Mouse (Mus musculus) liver, embryonic 12.5 days (tissue): Measurements from ENCODE around the gene Zdbf2. TPM values are rescaled to one million over a fixed set of nuclear protein-coding genes. Genes with fewer than 3 reads are reported as not detected.

Experiments used
- ATAC-seq: fragments of 200-750 bp; cut with Nextera tagmentation; 2 replicates; pipeline ENCODE4 v1.8.0; 2017; ENCODE audit warnings: moderate number of reproducible peaks, mild to moderate bottlenecking, moderate library complexity
- H3K27ac ChIP-seq: fragments of 300-500 bp; sonication (generic); 2 replicates; pipeline ENCODE4 v1.5.1; 2016; ENCODE audit warnings: mild to moderate bottlenecking
- H3K27me3 ChIP-seq: fragments of 300-500 bp; sonication (generic); replicated peaks from 2 replicates; pipeline ENCODE4 v1.6.1; 2016; ENCODE audit warnings: mild to moderate bottlenecking, moderate library complexity
- H3K36me3 ChIP-seq: fragments of 300-500 bp; sonication (generic); 2 replicates; pipeline ENCODE4 v1.6.1; 2016; ENCODE audit warnings: mild to moderate bottlenecking, moderate library complexity
- H3K4me1 ChIP-seq: fragments of 300-500 bp; sonication (generic); 2 replicates; pipeline ENCODE4 v1.6.1; 2016
- H3K4me2 ChIP-seq: fragments of 300-500 bp; sonication (generic); 2 replicates; pipeline ENCODE4 v1.6.1; 2016; ENCODE audit warnings: mild to moderate bottlenecking, moderate library complexity
- H3K4me3 ChIP-seq: fragments of 300-500 bp; sonication (generic); 2 replicates; pipeline ENCODE4 v1.5.1; 2016; ENCODE audit warnings: mild to moderate bottlenecking, moderate library complexity
- H3K9ac ChIP-seq: fragments of 300-500 bp; sonication (generic); 2 replicates; pipeline ENCODE4 v1.6.1; 2016; ENCODE audit warnings: mild to moderate bottlenecking, moderate library complexity
- H3K9me3 ChIP-seq: fragments of 300-500 bp; sonication (generic); replicated peaks from 2 replicates; pipeline ENCODE4 v1.6.1; 2016; ENCODE audit warnings: mild to moderate bottlenecking, moderate library complexity
- WGBS: fragments of 180-500 bp; shearing (Covaris S2); methylation state at CpG from one replicate; pipeline ENCODE4 v1.1.7; 2016; ENCODE audit not compliant: insufficient replicate concordance; 5-methylcytosine and 5-hydroxymethylcytosine counted together
- polyA plus RNA-seq: library from polyadenylated mRNA; unstranded; fragments of >200 nt; fragmentation: Nextera tagmentation; extraction: Ambion mirVana; gene quantifications from 2 replicates; pipeline ENCODE4 v1.2.1, GENCODE M21; 2016

Zdbf2 gene
- 1.6 and 1.7 TPM in 2 replicates for polyA plus RNA-seq

DNA sequence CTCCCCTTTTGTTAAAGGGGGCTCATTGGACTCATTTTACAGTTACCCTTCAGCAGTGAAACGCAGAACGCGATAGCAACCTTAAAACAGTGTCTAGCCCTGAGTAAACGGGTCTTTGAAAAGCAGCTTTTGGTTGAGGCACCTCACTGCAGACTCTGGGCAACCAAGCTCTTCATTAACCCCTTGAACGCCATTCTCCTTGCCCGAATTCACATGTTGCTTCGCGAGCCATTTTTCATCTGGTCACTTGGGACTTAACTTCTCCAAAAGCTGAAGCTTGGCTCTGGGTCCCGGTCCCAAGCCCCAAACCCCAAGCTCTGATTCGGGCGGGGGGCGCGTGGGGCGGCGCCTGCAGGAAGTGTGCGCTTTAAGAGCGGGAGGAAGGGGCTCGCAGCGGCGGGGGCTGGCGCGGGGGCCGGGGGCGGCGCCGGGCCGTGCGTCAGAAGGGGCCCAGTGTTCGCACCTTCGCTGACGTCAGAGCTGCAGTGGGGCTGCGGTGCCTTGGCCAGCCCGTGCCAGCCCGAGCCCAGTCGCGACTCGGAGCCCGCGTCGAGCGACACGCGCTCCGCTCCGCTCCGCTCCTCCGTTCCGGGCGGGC lies at the start of gene Zdbf2:
TSS of gene Zdbf2 (plus strand) at position 525 of the 598 bp plus-strand sequence.
- Histone ChIP-seq H3K27me3 (peaks cover 88% of the 10 kb centered on the region), H3K27ac (no peak within 1 kb of the TSS; the same call in 1 of the 2 replicates), H3K9ac (peak within 1 kb of the TSS; percentile 35)

DNA sequence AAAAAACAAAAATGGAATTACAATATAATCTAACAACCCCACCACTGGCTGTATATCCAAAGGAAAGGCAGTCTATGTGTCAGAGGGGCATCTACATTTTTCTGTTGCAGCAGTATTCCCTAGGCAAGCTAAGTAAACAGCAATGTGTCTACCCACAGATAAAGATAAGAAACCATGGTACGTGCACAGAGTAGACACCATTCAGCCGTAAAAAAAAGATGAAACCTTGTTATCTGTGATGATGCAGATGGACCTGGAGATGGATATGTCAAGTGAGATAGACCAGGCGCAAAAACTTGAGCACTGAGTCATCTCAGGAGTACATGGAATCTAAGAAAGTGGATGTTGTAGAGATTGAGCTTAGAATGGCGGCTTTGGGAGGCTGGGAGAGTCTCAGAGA lies 48.1 kb upstream of the Zdbf2 start:
- 17% methylated on average over 4 of the region's 4 CpGs for WGBS
- peaks cover 6% of the 10 kb centered on the region; the same call in 1 of the 2 replicates for H3K27me3 ChIP-seq
- no peak overlapping the region for H3K4me2 ChIP-seq
- H3K4me1 ChIP-seq: 0 out of 2 replicates have a peak, but pooled peaks cover 4% of the 10 kb centered on the region
- no peaks in the 10 kb centered on the region for H3K36me3 ChIP-seq
- no peak overlapping the region for H3K4me3 ChIP-seq
- H3K27ac ChIP-seq: no peak overlapping the region
- peak; percentile 70 for ATAC-seq
- H3K9me3 ChIP-seq: no peaks in the 10 kb centered on the region
- no peak overlapping the region for H3K9ac ChIP-seq

More for the DNA sequence above, at the start of gene Zdbf2:
- Histone ChIP-seq H3K4me2 (peak within 1 kb of the TSS; percentile 62), H3K4me3 (peak within 1 kb of the TSS; percentile 53), H3K9me3 (no peaks in the 10 kb centered on the region), H3K36me3 (no peaks in the 10 kb centered on the region), H3K4me1 (peaks cover 6% of the 10 kb centered on the region; the same call in 1 of the 2 replicates)
- 2% methylated on average over 49 of the region's 49 CpGs for WGBS
- ATAC-seq: no peak

DNA sequence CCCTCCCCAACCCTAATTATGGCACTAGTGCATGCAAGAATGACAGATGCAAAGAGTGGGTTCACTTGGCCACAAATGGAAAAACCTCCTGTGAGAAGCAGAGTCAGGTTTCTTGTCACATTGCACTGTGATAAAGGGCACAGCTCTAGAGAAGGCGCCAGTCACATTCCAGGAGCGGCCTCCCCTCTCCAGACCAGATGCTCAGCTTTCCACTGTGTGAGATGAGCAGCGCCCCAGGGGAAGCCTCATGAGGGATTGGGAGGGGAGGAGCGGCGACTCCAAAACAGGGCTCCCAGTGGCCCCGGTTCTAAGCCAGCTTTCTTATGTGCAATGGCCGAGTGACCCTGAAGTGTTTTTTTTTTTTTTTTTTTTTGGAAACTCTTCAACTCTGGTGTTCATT lies 47.2 kb upstream of the Zdbf2 start:
- ATAC-seq: no peak
- WGBS: 24% methylated on average over 7 of the region's 7 CpGs
- Histone ChIP-seq H3K9ac (no peak overlapping the region), H3K4me3 (no peak overlapping the region), H3K27me3 (peaks cover 6% of the 10 kb centered on the region; the same call in 1 of the 2 replicates), H3K4me2 (no peak overlapping the region), H3K4me1 (0 out of 2 replicates have a peak, but pooled peaks cover 4% of the 10 kb centered on the region), H3K27ac (no peak overlapping the region), H3K36me3 (no peaks in the 10 kb centered on the region), H3K9me3 (no peaks in the 10 kb centered on the region)

DNA sequence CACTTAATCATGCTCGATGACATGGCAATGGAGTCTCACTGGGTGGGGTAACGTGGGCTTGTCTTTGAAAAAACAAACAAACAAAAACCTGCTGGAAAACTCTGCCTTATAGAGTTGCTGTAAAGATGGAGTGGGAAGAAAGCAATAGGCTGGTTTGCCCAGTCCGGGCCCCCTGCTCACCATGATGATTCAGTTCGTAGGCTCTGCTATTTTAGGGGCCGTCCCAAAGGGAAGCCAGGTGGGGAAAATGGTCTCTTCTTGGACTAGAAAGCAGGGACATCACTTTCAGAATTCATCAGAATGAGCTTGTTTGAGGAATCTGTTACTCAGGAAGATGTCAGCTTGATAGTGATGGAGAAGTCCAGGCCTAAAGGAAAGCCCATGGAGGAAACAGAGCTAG lies 45.8 kb upstream of the Zdbf2 start:
- no peaks in the 10 kb centered on the region for H3K9me3 ChIP-seq
- no peak for ATAC-seq
- H3K4me2 ChIP-seq: no peak overlapping the region
- H3K27me3 ChIP-seq: peaks cover 6% of the 10 kb centered on the region; the same call in 1 of the 2 replicates
- H3K9ac ChIP-seq: no peak overlapping the region
- no peak overlapping the region for H3K27ac ChIP-seq
- 0 out of 2 replicates have a peak, but pooled peaks cover 4% of the 10 kb centered on the region for H3K4me1 ChIP-seq
- 68% methylated on average over 5 of the region's 5 CpGs for WGBS
- H3K36me3 ChIP-seq: no peaks in the 10 kb centered on the region
- no peak overlapping the region for H3K4me3 ChIP-seq

DNA sequence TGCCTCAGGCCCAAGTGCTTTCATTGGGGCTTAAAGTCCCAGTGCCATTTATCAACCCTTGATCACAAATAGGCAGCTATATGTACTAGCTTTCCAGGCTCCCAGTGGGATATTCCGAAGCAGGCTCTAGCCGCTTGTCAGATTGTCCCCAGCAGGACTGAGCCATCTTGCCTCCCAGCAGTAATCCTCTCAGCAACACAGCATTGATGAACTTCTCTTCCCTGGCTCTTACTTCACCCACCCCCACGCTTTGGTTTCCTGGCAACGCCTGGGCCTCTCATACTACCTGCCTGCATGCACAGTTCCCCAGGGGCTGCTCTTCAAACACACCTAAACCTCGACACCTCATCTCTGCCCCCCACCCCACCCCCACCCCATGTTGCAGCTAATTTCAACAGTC lies 35.7 kb upstream of the Zdbf2 start:
- Histone ChIP-seq H3K9me3 (no peaks in the 10 kb centered on the region), H3K4me3 (no peak overlapping the region), H3K4me1 (no peaks in the 10 kb centered on the region), H3K27me3 (no peaks in the 10 kb centered on the region; the same call in 1 of the 2 replicates), H3K4me2 (no peak overlapping the region), H3K9ac (no peak overlapping the region), H3K27ac (no peak overlapping the region), H3K36me3 (no peaks in the 10 kb centered on the region)
- 22% methylated on average over 5 of the region's 5 CpGs for WGBS
- ATAC-seq: no peak

DNA sequence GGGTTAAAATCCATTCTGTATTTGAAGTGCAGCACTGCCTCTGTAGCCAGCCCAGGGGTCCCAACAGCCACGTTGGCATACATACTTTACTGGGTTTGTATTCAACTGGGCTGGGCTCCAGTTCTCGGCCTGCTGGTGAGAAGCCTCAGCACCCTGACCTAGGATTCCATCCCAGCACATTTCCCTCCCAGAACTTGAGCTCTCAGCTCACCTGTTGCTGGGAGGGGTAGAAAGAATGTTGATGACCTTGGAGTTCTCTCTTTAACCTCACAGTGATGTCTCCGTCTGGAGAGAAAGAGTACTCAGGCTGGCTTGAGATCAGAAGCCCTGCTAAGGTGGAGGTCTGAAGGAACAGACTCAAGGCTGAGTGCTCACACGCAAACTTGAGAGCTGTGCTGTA lies 33.8 kb upstream of the Zdbf2 start:
- Histone ChIP-seq H3K9ac (no peak overlapping the region), H3K9me3 (no peaks in the 10 kb centered on the region), H3K36me3 (no peaks in the 10 kb centered on the region), H3K4me2 (no peak overlapping the region), H3K27ac (no peak overlapping the region), H3K27me3 (peaks cover 12% of the 10 kb centered on the region), H3K4me1 (no peaks in the 10 kb centered on the region), H3K4me3 (no peak overlapping the region)
- ATAC-seq: no peak
- WGBS: 57% methylated on average over 4 of the region's 4 CpGs

DNA sequence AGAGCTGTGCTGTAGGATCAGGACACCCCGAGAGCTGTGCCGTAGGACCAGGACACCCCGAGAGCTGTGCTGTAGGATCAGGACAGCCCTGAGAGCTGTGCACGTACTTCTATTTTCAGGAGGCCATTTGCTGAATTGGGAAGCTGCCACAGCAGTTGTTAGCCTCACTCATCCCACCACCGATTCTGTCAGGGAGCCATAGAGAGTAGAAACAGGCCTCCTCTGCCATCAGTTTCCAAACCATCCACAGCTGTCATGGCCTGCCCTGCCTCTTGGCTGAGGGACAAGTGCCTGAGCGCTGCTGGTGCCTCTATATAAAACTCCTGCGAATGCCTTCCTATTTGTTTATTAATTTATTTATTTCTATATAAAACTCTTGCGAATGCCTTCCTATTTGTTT lies 33.3 kb upstream of the Zdbf2 start:
- Histone ChIP-seq H3K27ac (no peak overlapping the region), H3K4me1 (no peaks in the 10 kb centered on the region), H3K9ac (no peak overlapping the region), H3K9me3 (no peaks in the 10 kb centered on the region), H3K4me3 (no peak overlapping the region), H3K27me3 (peaks cover 15% of the 10 kb centered on the region), H3K36me3 (no peaks in the 10 kb centered on the region), H3K4me2 (no peak overlapping the region)
- ATAC-seq: no peak
- WGBS: 72% methylated on average over 8 of the region's 8 CpGs

DNA sequence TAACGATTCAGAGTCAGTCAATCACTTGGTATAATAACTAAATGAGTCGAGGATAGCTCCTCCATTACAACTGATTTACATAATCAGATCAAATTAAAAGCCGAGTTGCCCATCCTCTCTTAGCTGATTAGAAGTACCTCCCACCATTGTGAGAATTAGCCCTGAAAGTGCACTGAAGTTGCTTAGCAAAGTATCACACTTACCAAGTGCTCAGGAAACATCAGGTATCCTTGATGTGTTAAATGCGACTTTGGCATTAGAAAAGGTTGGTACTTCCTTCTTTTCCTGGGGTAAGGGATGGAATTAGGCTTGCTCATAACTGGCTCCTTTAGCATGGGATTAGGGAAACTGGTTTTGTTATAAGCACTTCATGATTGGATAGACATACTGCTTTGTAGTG lies 29.2 kb upstream of the Zdbf2 start:
- peaks cover 54% of the 10 kb centered on the region for H3K27me3 ChIP-seq
- no peak overlapping the region for H3K4me2 ChIP-seq
- no peak for ATAC-seq
- H3K4me3 ChIP-seq: no peak overlapping the region
- no peaks in the 10 kb centered on the region for H3K4me1 ChIP-seq
- no peaks in the 10 kb centered on the region for H3K9me3 ChIP-seq
- no peak overlapping the region for H3K9ac ChIP-seq
- H3K36me3 ChIP-seq: no peaks in the 10 kb centered on the region
- WGBS: 44% methylated on average over 4 of the region's 4 CpGs
- H3K27ac ChIP-seq: no peak overlapping the region

DNA sequence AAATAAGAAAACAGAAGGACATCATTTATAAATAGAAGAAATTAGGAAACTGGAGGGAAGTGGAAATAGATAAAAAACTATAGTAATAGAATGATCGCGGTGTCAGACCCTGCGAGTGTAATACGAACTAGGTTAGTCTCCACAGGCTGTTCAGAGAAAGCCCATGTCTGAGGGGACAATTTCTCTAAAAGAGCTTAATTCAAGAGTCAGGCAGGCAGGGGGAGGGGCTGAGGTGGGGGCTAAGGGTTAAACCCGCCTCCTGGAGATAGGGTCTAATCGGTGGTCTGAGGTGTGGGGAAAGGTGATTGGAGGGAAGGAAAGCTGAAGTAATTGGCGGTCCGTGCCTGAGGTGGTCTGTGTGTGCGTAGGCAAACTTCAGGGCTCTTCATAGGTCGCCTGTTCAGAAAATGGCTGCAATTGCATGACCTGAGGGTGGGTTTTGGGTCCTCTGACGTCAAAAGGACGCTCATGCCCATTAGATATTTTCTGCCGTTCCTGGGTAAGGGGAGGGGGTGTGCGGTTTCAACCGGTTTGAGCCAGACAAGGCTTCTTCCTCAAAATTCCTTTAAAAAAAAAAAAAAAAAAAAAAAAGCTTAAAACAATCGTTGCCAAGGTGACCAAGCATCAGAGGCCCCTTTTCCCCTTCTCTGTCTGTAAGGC lies 26.1 kb upstream of the Zdbf2 start:
- Histone ChIP-seq H3K9me3 (no peaks in the 10 kb centered on the region), H3K27ac (no peak overlapping the region), H3K4me3 (no peak overlapping the region), H3K27me3 (peaks cover 85% of the 10 kb centered on the region), H3K36me3 (no peaks in the 10 kb centered on the region), H3K4me1 (no peaks in the 10 kb centered on the region), H3K4me2 (no peak overlapping the region), H3K9ac (no peak overlapping the region)
- 3% methylated on average over 16 of the region's 16 CpGs for WGBS
- no peak for ATAC-seq

DNA sequence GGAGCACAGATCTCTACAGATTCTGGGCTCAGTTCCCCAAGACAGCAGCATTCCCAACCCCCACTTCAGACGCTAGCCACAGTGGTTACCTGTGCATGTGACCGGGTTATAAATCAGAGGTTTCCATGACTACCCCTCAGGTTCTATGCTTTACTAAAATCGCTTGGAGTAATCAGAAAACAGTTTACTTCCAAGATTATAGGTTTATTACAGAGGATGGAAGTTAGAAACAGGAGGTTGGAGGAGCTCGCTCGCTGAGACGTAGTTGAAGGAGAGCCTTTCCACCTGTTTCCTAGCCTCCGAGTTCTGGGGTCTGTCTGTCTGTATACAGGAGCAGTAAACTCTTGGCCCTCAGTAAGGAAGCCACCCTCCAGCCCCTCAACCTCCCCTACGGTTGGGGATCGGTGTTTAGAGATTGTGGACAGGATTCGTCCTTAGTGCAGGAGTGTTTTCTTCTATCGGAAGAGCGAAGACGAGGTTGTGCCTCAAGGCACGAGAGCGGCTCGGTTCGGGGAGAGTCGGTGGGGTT lies 25.2 kb upstream of the Zdbf2 start:
- Histone ChIP-seq H3K27ac (no peak overlapping the region), H3K9ac (no peak overlapping the region), H3K9me3 (no peaks in the 10 kb centered on the region), H3K27me3 (peaks cover 94% of the 10 kb centered on the region), H3K4me1 (no peaks in the 10 kb centered on the region), H3K4me2 (peak overlapping the region; percentile 40), H3K4me3 (peak overlapping the region; percentile 12; the same call in 1 of the 2 replicates), H3K36me3 (no peaks in the 10 kb centered on the region)
- no peak for ATAC-seq
- WGBS: 1% methylated on average over 18 of the region's 18 CpGs

DNA sequence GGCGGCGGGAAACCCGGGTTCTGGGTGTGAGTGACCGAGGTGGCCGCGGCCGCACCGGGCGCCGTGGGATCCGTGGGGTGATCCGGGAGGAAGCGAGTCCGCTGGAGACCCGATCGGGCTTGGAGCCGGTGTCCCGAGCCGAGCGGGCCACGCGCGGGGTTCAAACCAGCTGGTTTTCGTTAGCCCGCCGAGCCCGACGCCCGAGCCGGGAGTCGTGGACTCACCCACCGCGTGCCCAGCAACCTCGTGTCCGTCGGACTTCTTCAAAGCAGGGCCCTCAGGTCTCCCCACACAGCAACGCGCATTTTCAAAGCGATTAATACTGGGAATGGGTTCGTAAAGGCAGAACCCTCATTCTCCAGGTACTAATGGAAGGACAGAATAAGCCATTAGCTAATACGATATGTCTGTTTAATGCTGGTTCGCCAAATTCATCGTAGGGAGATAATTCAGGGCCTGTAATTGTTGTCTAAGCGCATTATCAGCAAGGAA lies 24.7 kb upstream of the Zdbf2 start:
- Histone ChIP-seq H3K9me3 (no peaks in the 10 kb centered on the region), H3K27ac (no peak overlapping the region), H3K9ac (no peak overlapping the region), H3K4me2 (peak overlapping the region; percentile 40), H3K27me3 (peaks cover 96% of the 10 kb centered on the region), H3K4me3 (peak overlapping the region; percentile 12; the same call in 1 of the 2 replicates), H3K36me3 (no peaks in the 10 kb centered on the region), H3K4me1 (no peaks in the 10 kb centered on the region)
- ATAC-seq: no peak
- 2% methylated on average over 44 of the region's 44 CpGs for WGBS

DNA sequence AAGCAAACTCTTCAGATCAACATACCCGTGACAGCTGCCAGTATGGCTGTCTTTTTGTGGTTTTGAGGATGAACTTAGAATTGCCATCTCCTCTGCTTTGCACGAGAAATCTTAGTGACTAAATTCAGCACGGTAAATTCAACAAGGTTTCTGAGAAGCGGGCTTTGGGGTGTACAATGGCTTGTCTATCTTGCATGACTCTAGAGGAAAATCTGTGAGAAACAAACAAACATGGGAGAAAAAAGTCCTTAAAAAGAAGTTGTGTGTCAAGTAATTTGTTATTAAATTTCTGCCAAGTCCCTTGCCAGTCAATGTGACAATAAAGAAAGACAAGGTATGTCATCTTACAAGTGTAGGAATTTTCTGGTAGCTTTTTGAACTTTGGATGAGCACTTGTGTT lies 23.8 kb upstream of the Zdbf2 start:
- no peak for ATAC-seq
- no peak overlapping the region for H3K27ac ChIP-seq

More for the DNA sequence above, 23.8 kb upstream of the Zdbf2 start:
- no peak overlapping the region for H3K9ac ChIP-seq
- H3K4me2 ChIP-seq: no peak overlapping the region
- 33% methylated on average over 4 of the region's 4 CpGs for WGBS
- H3K9me3 ChIP-seq: no peaks in the 10 kb centered on the region
- H3K36me3 ChIP-seq: no peaks in the 10 kb centered on the region
- H3K4me1 ChIP-seq: no peaks in the 10 kb centered on the region
- peaks cover 94% of the 10 kb centered on the region for H3K27me3 ChIP-seq
- H3K4me3 ChIP-seq: no peak overlapping the region
